Mouse (Mus musculus) spleen, adult 2 months (tissue): Measurements from ENCODE around the gene Cadps. TPM values are rescaled to one million over a fixed set of nuclear protein-coding genes. Genes with fewer than 3 reads are reported as not detected.

Experiments
- DNase-seq, 2 experiments: peaks; one replicate each; pipeline versions ENCODE4 v3.0.0 to v3.0.0-alpha.2; 2012 to 2021; ENCODE audit warnings: low spot score in 2 of 2, low read depth in 1 of 2
- H3K27ac ChIP-seq: fragments of 200-500 bp; 2 replicates; pipeline ENCODE4 v1.5.1; 2012; ENCODE audit warnings: low read length, inconsistent platforms; ENCODE audit not compliant: insufficient read depth
- H3K27me3 ChIP-seq: fragments of 200-500 bp; 2 replicates; pipeline ENCODE4 v1.6.1; 2012; ENCODE audit warnings: mild to moderate bottlenecking, moderate library complexity, low read length, inconsistent platforms; ENCODE audit not compliant: control insufficient read depth, insufficient read depth
- H3K36me3 ChIP-seq: fragments of 200-500 bp; 2 replicates; pipeline ENCODE4 v1.6.1; 2012; ENCODE audit warnings: mild to moderate bottlenecking, low read length, inconsistent platforms; ENCODE audit not compliant: control insufficient read depth, insufficient read depth
- H3K4me1 ChIP-seq: fragments of 200-500 bp; 2 replicates; pipeline ENCODE4 v1.6.1; 2011; ENCODE audit warnings: inconsistent platforms; ENCODE audit not compliant: control insufficient read depth, insufficient read depth, insufficient read length
- H3K4me3 ChIP-seq: fragments of 200-500 bp; 2 replicates; pipeline ENCODE4 v1.5.1; 2011; ENCODE audit warnings: mild to moderate bottlenecking, inconsistent platforms; ENCODE audit not compliant: insufficient read depth, insufficient read length; ENCODE audit errors: extremely low read depth
- CTCF ChIP-seq: fragments of 200-500 bp; IDR thresholded peaks from 2 replicates; pipeline ENCODE4 v1.5.1; 2011; ENCODE audit warnings: mild to moderate bottlenecking, inconsistent platforms; ENCODE audit not compliant: insufficient read depth, insufficient read length, insufficient replicate concordance; ENCODE audit errors: extremely low read depth
- POLR2A ChIP-seq: fragments of 200-500 bp; IDR thresholded peaks from 2 replicates; pipeline ENCODE4 v1.6.1; 2011; ENCODE audit warnings: low read depth, low read length, inconsistent platforms
- WGBS: fragments of 180-500 bp; shearing (Covaris S2); methylation state at CpG from one replicate; pipeline ENCODE4 v1.1.7; 2018; 5-methylcytosine and 5-hydroxymethylcytosine counted together
- polyA plus RNA-seq: library from polyadenylated mRNA; depleted of rRNA; stranded (reverse); fragments of >200 nt; gene quantifications from 2 replicates; pipeline ENCODE4 v1.2.3, GENCODE M21; 2012

Gene Cadps
- polyA plus RNA-seq, 1 experiment = 0.04 TPM

GRCm38 (mm10) chr14:12346865-12347600 lies 475.8 kb downstream of the Cadps start:
- Histone ChIP-seq H3K27me3 (peaks cover 29% of the 10 kb centered on the region), H3K36me3 (no peaks in the 10 kb centered on the region), H3K27ac (no peak overlapping the region), H3K4me3 (no peak overlapping the region), H3K4me1 (no peaks in the 10 kb centered on the region)
- no peak for DNase-seq
- TF ChIP-seq CTCF = no peak
- no peak for TF ChIP-seq POLR2A
- WGBS = 6% methylated on average over 26 of the region's 26 CpGs

GRCm38 (mm10) chr14:12346011-12346864 lies 476.6 kb downstream of the Cadps start:
- H3K27ac ChIP-seq = no peak overlapping the region
- no peaks in the 10 kb centered on the region for H3K4me1 ChIP-seq
- TF ChIP-seq CTCF (no peak), POLR2A (no peak)
- peaks cover 32% of the 10 kb centered on the region for H3K27me3 ChIP-seq
- no peak overlapping the region for H3K4me3 ChIP-seq
- DNase-seq = no peak
- H3K36me3 ChIP-seq = no peaks in the 10 kb centered on the region
- WGBS = 4% methylated on average over 50 of the region's 50 CpGs

GRCm38 (mm10) chr14:12345241-12345921 lies 477.5 kb downstream of the Cadps start:
- TF ChIP-seq CTCF (no peak), POLR2A (no peak)
- H3K36me3 ChIP-seq = no peaks in the 10 kb centered on the region
- DNase-seq = no peak
- WGBS = 4% methylated on average over 40 of the region's 40 CpGs
- H3K27ac ChIP-seq = no peak overlapping the region
- no peaks in the 10 kb centered on the region for H3K4me1 ChIP-seq
- H3K4me3 ChIP-seq = no peak overlapping the region
- H3K27me3 ChIP-seq = peaks cover 32% of the 10 kb centered on the region

GRCm38 (mm10) chr14:12344746-12345240 lies 478.1 kb downstream of the Cadps start:
- Histone ChIP-seq H3K4me1 (no peaks in the 10 kb centered on the region), H3K4me3 (no peak overlapping the region), H3K27me3 (peaks cover 32% of the 10 kb centered on the region), H3K27ac (no peak overlapping the region), H3K36me3 (no peaks in the 10 kb centered on the region)
- TF ChIP-seq CTCF = no peak
- TF ChIP-seq POLR2A = no peak
- DNase-seq = no peak
- 2% methylated on average over 39 of the region's 39 CpGs for WGBS

GRCm38 (mm10) chr14:12344061-12344745 lies 478.7 kb downstream of the Cadps start:
- H3K4me1 ChIP-seq = no peaks in the 10 kb centered on the region
- H3K27me3 ChIP-seq = peaks cover 32% of the 10 kb centered on the region
- WGBS = 11% methylated on average over 24 of the region's 24 CpGs
- no peak for DNase-seq
- H3K27ac ChIP-seq = no peak overlapping the region
- no peak for TF ChIP-seq POLR2A
- no peak for TF ChIP-seq CTCF
- no peak overlapping the region for H3K4me3 ChIP-seq
- H3K36me3 ChIP-seq = no peaks in the 10 kb centered on the region

- Histone ChIP-seq H3K4me1 (no peaks in the 10 kb centered on the region), H3K27ac (no peak overlapping the region), H3K36me3 (no peaks in the 10 kb centered on the region), H3K27me3 (peaks cover 30% of the 10 kb centered on the region), H3K4me3 (no peak overlapping the region)
- TF ChIP-seq POLR2A (no peak), CTCF (no peak)
- no peak for DNase-seq
- 11% methylated on average over 20 of the region's 20 CpGs for WGBS
Measured at GRCm38 (mm10) chr14:12343451-12343941, 479.4 kb downstream of the Cadps start.
